Mouse (Mus musculus) liver, embryonic 14.5 days (tissue): ENCODE measurements around the gene Adgrf5.

ENCODE experiments used
- CTCF ChIP-seq: IDR thresholded peaks from 2 replicates; pipeline ENCODE4 v1.5.1; 2016; ENCODE audit warnings: antibody characterized with exemption, low read depth, control low read depth
- EP300 ChIP-seq: IDR thresholded peaks from 2 replicates; pipeline ENCODE4 v1.6.1; 2016; ENCODE audit warnings: antibody characterized with exemption, low read depth

DNA sequence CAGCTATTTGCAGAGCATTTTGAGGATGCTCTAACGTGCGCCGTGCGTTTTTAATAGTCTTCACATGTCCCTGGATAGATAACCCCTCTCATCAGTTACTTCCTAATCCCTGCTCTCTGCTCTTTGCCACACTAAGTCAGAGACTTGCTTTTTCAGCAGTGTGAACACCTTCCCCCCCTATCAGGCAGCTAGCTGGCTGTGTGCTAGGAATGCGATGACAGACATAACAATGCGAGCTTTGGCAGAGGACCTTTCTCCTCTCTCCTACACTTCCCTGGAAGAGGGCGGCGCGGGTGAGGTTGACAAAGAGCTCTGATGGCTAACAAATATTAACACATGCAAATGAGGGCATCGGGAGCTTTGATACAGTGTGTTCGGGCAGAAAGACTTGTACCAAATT is 2.1 kb downstream of the Adgrf5 start:
- TF ChIP-seq EP300 (no peak), CTCF (no peak)
